Mouse (Mus musculus) thymus, adult 2 months (tissue): ENCODE results near the gene Gas2. TPM values are rescaled to one million over a fixed set of nuclear protein-coding genes. Genes with fewer than 3 reads are reported as not detected.

ENCODE experiments used
- DNase-seq: peaks from one replicate; pipeline ENCODE4 v3.0.0; 2021
- H3K27ac ChIP-seq: fragments of 200-500 bp; 2 replicates; pipeline ENCODE4 v1.5.1; 2012; ENCODE audit warnings: low read length, control low read depth; ENCODE audit not compliant: control insufficient read depth, insufficient read depth
- H3K27me3 ChIP-seq: fragments of 200-500 bp; 2 replicates; pipeline ENCODE4 v1.6.1; 2012; ENCODE audit warnings: mild to moderate bottlenecking, low read length, moderate library complexity, mixed read lengths; ENCODE audit not compliant: control insufficient read depth, insufficient read depth
- H3K36me3 ChIP-seq: fragments of 200-500 bp; 2 replicates; pipeline ENCODE4 v1.6.1; 2012; ENCODE audit warnings: mild to moderate bottlenecking, low read length, moderate library complexity; ENCODE audit not compliant: control insufficient read depth, insufficient read depth
- H3K4me1 ChIP-seq: fragments of 200-500 bp; replicated peaks from 2 replicates; pipeline ENCODE4 v1.6.1; 2012; ENCODE audit warnings: low read length; ENCODE audit not compliant: control insufficient read depth, insufficient read depth
- H3K4me3 ChIP-seq: fragments of 200-500 bp; 2 replicates; pipeline ENCODE4 v1.5.1; 2012; ENCODE audit warnings: mild to moderate bottlenecking, low read length, control low read depth, moderate library complexity; ENCODE audit not compliant: control insufficient read depth, insufficient read depth
- CTCF ChIP-seq: fragments of 200-500 bp; IDR thresholded peaks from 2 replicates; pipeline ENCODE4 v1.5.1; 2012; ENCODE audit warnings: mild to moderate bottlenecking, control low read depth, low read length, moderate library complexity, borderline replicate concordance; ENCODE audit not compliant: control insufficient read depth, poor library complexity, insufficient read depth; ENCODE audit errors: extremely low read depth
- POLR2A ChIP-seq: fragments of 200-500 bp; IDR thresholded peaks from 2 replicates; pipeline ENCODE4 v1.6.1; 2012; ENCODE audit warnings: mild to moderate bottlenecking, low read length, control low read depth, moderate library complexity; ENCODE audit not compliant: control insufficient read depth, poor library complexity, insufficient read depth; ENCODE audit errors: extremely low read depth
- WGBS: fragments of 180-500 bp; shearing (Covaris S2); methylation state at CpG from one replicate; pipeline ENCODE4 v1.1.7; 2018; 5-methylcytosine and 5-hydroxymethylcytosine counted together
- polyA plus RNA-seq: library from polyadenylated mRNA; depleted of rRNA; stranded (reverse); fragments of >200 nt; gene quantifications from 2 replicates; pipeline ENCODE4 v1.2.3, GENCODE M21; 2012

Gas2 gene
- polyA plus RNA-seq, 1 experiment = 2.4 TPM

- Histone ChIP-seq H3K4me1 (no peaks in the 10 kb centered on the region), H3K27ac (no peak within 1 kb of the TSS), H3K36me3 (no peaks in the 10 kb centered on the region), H3K4me3 (peak within 1 kb of the TSS; percentile 40), H3K27me3 (no peaks in the 10 kb centered on the region; the same call in 1 of the 2 replicates)
- under 1% methylated on average over 44 of the region's 47 CpGs for WGBS
- peak; percentile 43 for DNase-seq
- TF ChIP-seq POLR2A (no peak), CTCF (no peak)
Observed at GRCm38 (mm10) chr7:52005511-52006295, 143.9 kb downstream of the Gas2 start, which contains the start of gene Svip. Gene Svip, minus strand, starts transcription at chr7:52006018.

- no peak for DNase-seq
- no peak overlapping the region for H3K27ac ChIP-seq
- TF ChIP-seq CTCF (no peak), POLR2A (no peak)
- H3K4me3 ChIP-seq = peak overlapping the region; percentile 7; the same call in 1 of the 2 replicates
- no peaks in the 10 kb centered on the region for H3K4me1 ChIP-seq
- no peaks in the 10 kb centered on the region for H3K36me3 ChIP-seq
- H3K27me3 ChIP-seq = no peaks in the 10 kb centered on the region; the same call in 1 of the 2 replicates
- 3% methylated on average over 9 of the region's 9 CpGs for whole genome bisulfite sequencing
Observed at GRCm38 (mm10) chr7:52006296-52006630, 144.4 kb downstream of the Gas2 start.

- TF ChIP-seq CTCF (no peak), POLR2A (no peak)
- H3K4me3 ChIP-seq = no peak overlapping the region
- no peak for DNase-seq
- WGBS = 80% methylated on average over 2 of the region's 2 CpGs
- H3K4me1 ChIP-seq = no peaks in the 10 kb centered on the region
- no peaks in the 10 kb centered on the region; the same call in 1 of the 2 replicates for H3K27me3 ChIP-seq
- no peak overlapping the region for H3K27ac ChIP-seq
- no peaks in the 10 kb centered on the region for H3K36me3 ChIP-seq
Observed at GRCm38 (mm10) chr7:52007138-52007537, 145.3 kb downstream of the Gas2 start.

- Histone ChIP-seq H3K4me3 (no peak overlapping the region), H3K27me3 (no peaks in the 10 kb centered on the region), H3K27ac (no peak overlapping the region), H3K4me1 (no peaks in the 10 kb centered on the region), H3K36me3 (no peaks in the 10 kb centered on the region)
- TF ChIP-seq CTCF = no peak
- TF ChIP-seq POLR2A = no peak
- no peak for DNase-seq
- WGBS = 82% methylated on average over 7 of the region's 7 CpGs
Observed at GRCm38 (mm10) chr7:52013457-52013856, 151.6 kb downstream of the Gas2 start.

- Histone ChIP-seq H3K36me3 (no peaks in the 10 kb centered on the region), H3K27me3 (no peaks in the 10 kb centered on the region), H3K4me3 (no peak overlapping the region), H3K4me1 (no peaks in the 10 kb centered on the region), H3K27ac (no peak overlapping the region)
- no peak for DNase-seq
- 93% methylated on average over 1 of the region's 1 CpGs for WGBS
- no peak for TF ChIP-seq POLR2A
- TF ChIP-seq CTCF = no peak
Observed at GRCm38 (mm10) chr7:52015180-52015579, 153.4 kb downstream of the Gas2 start.

GRCm38 (mm10) chr7:52015628-52016027 lies 153.8 kb downstream of the Gas2 start, which contains the start of gene 1700015G11Rik:
Gene 1700015G11Rik, minus strand, starts transcription at chr7:52015728.
- H3K36me3 ChIP-seq = no peaks in the 10 kb centered on the region
- WGBS = 82% methylated on average over 3 of the region's 3 CpGs
- no peak within 1 kb of the TSS for H3K27ac ChIP-seq
- H3K4me3 ChIP-seq = no peak within 1 kb of the TSS
- no peaks in the 10 kb centered on the region for H3K27me3 ChIP-seq
- no peak for DNase-seq
- no peak for TF ChIP-seq CTCF
- TF ChIP-seq POLR2A = no peak
- H3K4me1 ChIP-seq = no peaks in the 10 kb centered on the region

GRCm38 (mm10) chr7:52022039-52022438 lies 160.2 kb downstream of the Gas2 start:
- Histone ChIP-seq H3K27ac (no peak overlapping the region), H3K27me3 (no peaks in the 10 kb centered on the region), H3K4me1 (no peaks in the 10 kb centered on the region), H3K36me3 (no peaks in the 10 kb centered on the region), H3K4me3 (no peak overlapping the region)
- DNase-seq = no peak
- WGBS = 79% methylated on average over 4 of the region's 4 CpGs
- no peak for TF ChIP-seq CTCF
- TF ChIP-seq POLR2A = no peak
